Mouse (Mus musculus) midbrain, embryonic 13.5 days (tissue): ENCODE results near the gene Harbi1. TPM values are rescaled to one million over a fixed set of nuclear protein-coding genes. Genes with fewer than 3 reads are reported as not detected.

Experiments
- polyA plus RNA-seq: library from polyadenylated mRNA; unstranded; fragments of >200 nt; fragmentation: Nextera tagmentation; extraction: Ambion mirVana; gene quantifications from 2 replicates; pipeline ENCODE4 v1.2.1, GENCODE M21; 2015

The Harbi1 gene
- polyA plus RNA-seq, 1 experiment from 2014 or later = 25.0 TPM

Other genes with a start within 250 kb of the Harbi1 start
- gene Ckap5, start 184.1 kb upstream of the Harbi1 start, polyA plus RNA-seq = 149 and 153 TPM in 2 replicates
- gene F2, start 74.4 kb upstream of the Harbi1 start, polyA plus RNA-seq = 0.32 TPM in 1 of 2 replicates, not detected in the other
- 14.0 and 14.6 TPM in 2 replicates for gene Zfp408, start 61.1 kb upstream of the Harbi1 start, polyA plus RNA-seq
- 89.0 and 90.4 TPM in 2 replicates for gene Arhgap1, start 61.0 kb upstream of the Harbi1 start, polyA plus RNA-seq
- 38.0 and 38.6 TPM in 2 replicates for gene Atg13, start 276 bp upstream of the Harbi1 start, polyA plus RNA-seq
- gene Ambra1, start 19.3 kb downstream of the Harbi1 start, polyA plus RNA-seq = 23.7 and 26.2 TPM in 2 replicates
- gene Chrm4, start 216.4 kb downstream of the Harbi1 start, polyA plus RNA-seq = 0.36 and 0.54 TPM in 2 replicates
- gene Mdk, start 221.4 kb downstream of the Harbi1 start, polyA plus RNA-seq = 322 and 354 TPM in 2 replicates
- 0.38 TPM in 1 of 2 replicates, not detected in the other for gene Gm9821, start 234.9 kb downstream of the Harbi1 start, polyA plus RNA-seq